Mouse (Mus musculus): Measurements from ENCODE around the gene Tmem106a.
"Not testable (repeated sequence)": the region's sequence is repeated elsewhere in the genome, so short reads cannot be mapped to it uniquely, and the experiment has no call there.

Gene Tmem106a

GRCm38 (mm10) chr11:101582054-101583035 lies at the start of gene Tmem106a:
Tmem106a (plus strand) TSS chr11:101582242.
- peak; percentile 28 to 64 for DNase-seq (ENCODE audit: low spot score in 2 of 2)

- no peak for DNase-seq (ENCODE audit: low spot score in 2 of 2)
These were observed 38.5 kb upstream of the Tmem106a start for GRCm38 (mm10) chr11:101543533-101543932.

- DNase-seq (ENCODE audit: low spot score in 2 of 2) = no peak
These were observed 37.9 kb upstream of the Tmem106a start for GRCm38 (mm10) chr11:101544132-101544531.

GRCm38 (mm10) chr11:101548526-101548925 lies 33.5 kb upstream of the Tmem106a start:
- DNase-seq (ENCODE audit: low spot score in 2 of 2) = no peak

- DNase-seq (ENCODE audit: low spot score in 2 of 2) = peak; percentile 84 to 86
These were observed 30.1 kb upstream of the Tmem106a start, which contains the start of the genes Brca1 and Nbr1 for GRCm38 (mm10) chr11:101551751-101552475. Brca1 (minus strand) TSS chr11:101551955. Nbr1 (plus strand) TSS chr11:101552149.

GRCm38 (mm10) chr11:101552476-101553300 lies 29.4 kb upstream of the Tmem106a start:
- peak; percentile 90 to 97 for DNase-seq (ENCODE audit: low spot score in 2 of 2)

GRCm38 (mm10) chr11:101553354-101553930 lies 28.6 kb upstream of the Tmem106a start:
- DNase-seq (ENCODE audit: low spot score in 2 of 2) = no peak

GRCm38 (mm10) chr11:101556541-101556940 lies 25.5 kb upstream of the Tmem106a start:
- DNase-seq (ENCODE audit: low spot score in 2 of 2) = no peak

- DNase-seq (ENCODE audit: low spot score in 2 of 2) = no peak
These were observed 25.1 kb upstream of the Tmem106a start for GRCm38 (mm10) chr11:101556954-101557353.

GRCm38 (mm10) chr11:101562391-101562790 lies 19.7 kb upstream of the Tmem106a start:
- DNase-seq (ENCODE audit: low spot score in 2 of 2) = peak; percentile 31 to 58

- no peak for DNase-seq (ENCODE audit: low spot score in 2 of 2)
These were observed 13.6 kb upstream of the Tmem106a start for GRCm38 (mm10) chr11:101568421-101568820.

GRCm38 (mm10) chr11:101576116-101576515 lies 5.9 kb upstream of the Tmem106a start:
- DNase-seq (ENCODE audit: low spot score in 2 of 2) = no peak

- DNase-seq (ENCODE audit: low spot score in 2 of 2) = no peak
These were observed 819 bp upstream of the Tmem106a start for GRCm38 (mm10) chr11:101581081-101581764.

- no peak for DNase-seq (ENCODE audit: low spot score in 2 of 2)
These were observed 1.2 kb downstream of the Tmem106a start for GRCm38 (mm10) chr11:101583205-101583604.

GRCm38 (mm10) chr11:101585031-101585430 lies 3.0 kb downstream of the Tmem106a start:
- DNase-seq (ENCODE audit: low spot score in 2 of 2) = not testable (repeated sequence)

GRCm38 (mm10) chr11:101585805-101586204 lies 3.8 kb downstream of the Tmem106a start:
- DNase-seq (ENCODE audit: low spot score in 2 of 2) = no peak

- no peak for DNase-seq (ENCODE audit: low spot score in 2 of 2)
These were observed 5.6 kb downstream of the Tmem106a start for GRCm38 (mm10) chr11:101587676-101588075.

GRCm38 (mm10) chr11:101588868-101589267 lies 6.8 kb downstream of the Tmem106a start:
- DNase-seq (ENCODE audit: low spot score in 2 of 2) = no peak

- peak; percentile 16 to 61 for DNase-seq (ENCODE audit: low spot score in 2 of 2)
These were observed 7.4 kb downstream of the Tmem106a start for GRCm38 (mm10) chr11:101589444-101589843.

GRCm38 (mm10) chr11:101589989-101590624 lies 8.1 kb downstream of the Tmem106a start:
- DNase-seq (ENCODE audit: low spot score in 2 of 2) = no peak
